Mouse (Mus musculus) central nervous system, embryonic 11.5 days (tissue): ENCODE results near the gene Sytl1. TPM values are rescaled to one million over a fixed set of nuclear protein-coding genes. Genes with fewer than 3 reads are reported as not detected.

Experiments
- polyA plus RNA-seq: library from polyadenylated mRNA; depleted of rRNA; stranded (reverse); fragments of >200 nt; gene quantifications from 2 replicates; pipeline ENCODE4 v1.2.3, GENCODE M21; 2012; rRNA removed

Gene Sytl1
- 1.3 and 1.4 TPM in 2 replicates for polyA plus RNA-seq

GRCm38 (mm10) chr4:133262882-133263281, at the start of gene Sytl1:
Gene Sytl1 (minus strand): TSS chr4:133263113.

GRCm38 (mm10) chr4:133277104-133278026, 14.5 kb upstream of the Sytl1 start, which contains the start of gene Tmem222:
Gene Tmem222 (minus strand): TSS chr4:133277792.

GRCm38 (mm10) chr4:133240490-133240921, 22.4 kb downstream of the Sytl1 start, which contains the start of gene Map3k6:
Gene Map3k6 (plus strand): TSS chr4:133240818.

DNA sequence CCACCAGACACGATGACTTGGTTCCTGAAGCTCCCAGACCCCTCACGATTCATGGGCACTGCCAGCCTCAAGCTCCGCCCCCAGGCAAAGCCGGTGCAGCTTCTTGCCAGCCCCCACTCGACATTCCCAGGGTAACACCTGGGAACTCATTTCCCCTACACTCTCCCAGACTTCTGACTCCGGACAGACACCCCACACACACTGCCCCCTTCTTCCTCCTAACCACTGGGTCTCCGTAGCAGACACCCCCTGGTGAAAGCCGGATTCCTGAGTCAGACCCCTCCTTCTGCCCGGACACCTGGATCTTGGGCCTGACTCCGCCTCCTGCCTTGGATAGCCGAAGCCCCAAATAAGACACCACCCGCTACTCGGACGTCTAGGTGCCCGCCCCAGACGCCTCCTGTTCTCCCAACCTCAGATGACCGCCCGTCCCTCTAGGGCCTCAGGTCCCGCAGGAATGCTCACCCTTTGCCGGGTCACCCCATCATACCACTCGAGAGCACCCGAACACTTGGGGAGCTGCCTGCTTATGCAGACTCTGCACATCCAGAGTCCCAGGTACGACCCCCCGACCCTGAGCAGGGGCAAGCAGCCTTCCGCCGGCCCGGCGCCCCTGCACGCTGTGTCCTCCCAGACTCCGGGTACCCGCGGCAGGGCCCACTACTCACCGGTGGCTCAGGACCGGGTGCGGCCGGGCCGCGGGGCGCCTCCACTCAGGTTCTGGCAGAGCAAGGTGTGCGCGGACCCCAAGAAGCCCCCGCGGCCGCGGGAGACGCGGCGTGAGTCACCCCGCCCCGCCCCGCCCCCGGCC, 51.0 kb downstream of the Sytl1 start, which contains the start of the genes Cd164l2 and Gpr3:
TSS of gene Cd164l2 (plus strand) at position 381 of the 811 bp plus-strand sequence.
TSS of gene Gpr3 (minus strand) at position 786 of the 811 bp plus-strand sequence.

Other genes starting within 250 kb of the Sytl1 start
- gene Wasf2, start 132.6 kb downstream of the Sytl1 start, polyA plus RNA-seq, result 20.0 and 37.5 TPM in 2 replicates
- 0.77 and 1.1 TPM in 2 replicates for gene Cd164l2, start 51.0 kb downstream of the Sytl1 start, polyA plus RNA-seq
- 0.22 and 0.66 TPM in 2 replicates for gene Gpr3, start 50.6 kb downstream of the Sytl1 start, polyA plus RNA-seq
- gene Map3k6, start 22.3 kb downstream of the Sytl1 start, polyA plus RNA-seq, result 2.6 and 3.4 TPM in 2 replicates
- gene Tmem222, start 14.7 kb upstream of the Sytl1 start, polyA plus RNA-seq, result 69.7 and 91.3 TPM in 2 replicates
- gene Wdtc1, start 90.4 kb upstream of the Sytl1 start, polyA plus RNA-seq, result 24.7 and 27.9 TPM in 2 replicates
- 22.0 and 22.8 TPM in 2 replicates for gene Slc9a1, start 106.6 kb upstream of the Sytl1 start, polyA plus RNA-seq
- 0.19 and 0.42 TPM in 2 replicates for gene Tent5b, start 217.0 kb upstream of the Sytl1 start, polyA plus RNA-seq
- gene Trnp1, start 235.4 kb upstream of the Sytl1 start, polyA plus RNA-seq, result 1.3 and 1.6 TPM in 2 replicates